ENCODE assay signal across 10 mouse cellular contexts in genomic region chr3:88476403-88476802, GRCm38 (mm10). TPM values are rescaled to one million over a fixed set of nuclear protein-coding genes. Genes with fewer than 3 reads are reported as not detected.
A peak's percentile ranks its signal among the peaks of the same experiment; 100 is the strongest.
DNase-seq lines count a peak whose midpoint lies in the region; ATAC-seq and TF ChIP-seq lines count a peak whose summit lies in the region.
"Had no signal": no experiment of that assay in that cellular context is flagged by ENCODE, and none has a peak within 500 bp of the region (broad histone marks: within the 10 kb centered on the region; RNA-seq: fewer than 3 reads in every experiment).

No protein-coding gene starts in this region.

- in situ Hi-C loops in ES-E14 (cut with MboI; ENCODE audit: low sequenced_read_pairs in 2 of 2, unreplicated experiment in 2 of 2) = loop anchor here in 1 of 2 experiments (10.0 kb wide), 1 partner anchor 72 kb away; no protein-coding TSS in a partner anchor

- no peak overlapping the region for H3K4me2 ChIP-seq in lung, postnatal 0 days (replicated peaks; ENCODE audit: low read depth, low read length)
- H3K4me2 ChIP-seq: embryonic facial prominence, embryonic 15.5 days; lung, embryonic 15.5 days had no signal

- no peaks in the 10 kb centered on the region for H3K27me3 ChIP-seq in lung, postnatal 0 days (replicated peaks; ENCODE audit: insufficient read depth, low read length)
- H3K27me3 ChIP-seq: embryonic facial prominence, embryonic 15.5 days; lung, embryonic 15.5 days had no signal

- peak; percentile 61 for DNase-seq in lung, postnatal 0 days (ENCODE audit: low spot score)
- DNase-seq in lung, postnatal 10 days = no peak
- peak; percentile 82 for DNase-seq in ES-E14 (ENCODE audit: low read depth, low spot score)
- DNase-seq in adrenal gland, adult 8-10 months = no peak
- DNase-seq in Muller cell, postnatal 12 days (ENCODE audit: inconsistent ontology term) = no peak

- no peak overlapping the region for H3K4me3 ChIP-seq in lung, postnatal 0 days (ENCODE audit: low read depth, low read length)
- no peak overlapping the region for H3K4me3 ChIP-seq in ES-E14 (ENCODE audit: insufficient read depth in 1 of 2, low read depth in 1 of 2, low read length in 2 of 2, poor library complexity in 1 of 2, severe bottlenecking in 1 of 2)
- H3K4me3 ChIP-seq: embryonic facial prominence, embryonic 15.5 days; lung, embryonic 15.5 days had no signal

- no peak overlapping the region for H3K9ac ChIP-seq in lung, postnatal 0 days (replicated peaks; ENCODE audit: low read depth)
- no peak overlapping the region for H3K9ac ChIP-seq in ES-E14 (ENCODE audit: insufficient read depth, low read depth, low read length, poor library complexity, severe bottlenecking)
- H3K9ac ChIP-seq: embryonic facial prominence, embryonic 15.5 days; lung, embryonic 15.5 days had no signal

- no peak for TF ChIP-seq EP300 in lung, postnatal 0 days (IDR thresholded peaks at IDR 0.05)

- 60% methylated on average over 6 of the region's 6 CpGs for WGBS in lung, postnatal 0 days

- no peak for ATAC-seq in lung, postnatal 0 days
- 0 out of 2 replicates have a peak, but pooled peaks have one; percentile 20 for ATAC-seq in erythroblast, adult 5-6 weeks (replicated peaks; ENCODE audit: low FRiP score, poor library complexity, severe bottlenecking)
- ATAC-seq in neutrophil, adult 5-6 weeks (ENCODE audit: extremely low read depth, insufficient number of reproducible peaks, low FRiP score, poor library complexity, severe bottlenecking) = peak; percentile 22; the same call in 1 of the 2 replicates
- ATAC-seq: hindbrain, embryonic 16.5 days had no signal

- no peak overlapping the region for H3K27ac ChIP-seq in lung, postnatal 0 days (ENCODE audit: low read length)
- no peak overlapping the region for H3K27ac ChIP-seq in ES-E14 (ENCODE audit: insufficient read depth, low read depth, low read length, poor library complexity, severe bottlenecking)
- H3K27ac ChIP-seq: embryonic facial prominence, embryonic 15.5 days; lung, embryonic 15.5 days had no signal

- H3K36me3 ChIP-seq in lung, postnatal 0 days (ENCODE audit: insufficient read depth, low read length) = no peaks in the 10 kb centered on the region
- H3K36me3 ChIP-seq in ES-E14 (ENCODE audit: control insufficient read depth, insufficient read depth, low read length, poor library complexity, severe bottlenecking) = no peaks in the 10 kb centered on the region
- H3K36me3 ChIP-seq: lung, embryonic 15.5 days had no signal

- peak; percentile 30; the same call in 1 of the 2 replicates for TF ChIP-seq CTCF in lung, postnatal 0 days (IDR thresholded peaks at IDR 0.05)

- no peaks in the 10 kb centered on the region for H3K4me1 ChIP-seq in lung, postnatal 0 days (ENCODE audit: insufficient read depth, low read depth, low read length)
- H3K4me1 ChIP-seq in ES-E14 (ENCODE audit: control insufficient read depth in 2 of 2, insufficient read depth in 2 of 2, low read length in 2 of 2, poor library complexity in 1 of 2) = peaks cover 0 to 2% of the 10 kb centered on the region in 2 experiments; a peak in 1 of 4 replicates
- H3K4me1 ChIP-seq: lung, embryonic 15.5 days had no signal

- no peaks in the 10 kb centered on the region for H3K9me3 ChIP-seq in lung, postnatal 0 days (ENCODE audit: low read length)
- H3K9me3 ChIP-seq in ES-E14 (ENCODE audit: control insufficient read depth, insufficient read depth, low read depth, low read length) = no peaks in the 10 kb centered on the region
- H3K9me3 ChIP-seq: embryonic facial prominence, embryonic 15.5 days; lung, embryonic 15.5 days had no signal

TF ChIP-seq in ES-E14, 5 proteins besides CTCF, POLR2A, EP300 and RAD21:
- no peak for TF ChIP-seq HCFC1 (IDR thresholded peaks at IDR 0.05; ENCODE audit: borderline replicate concordance, insufficient read depth, low read length)
- no peak for TF ChIP-seq ZC3H11A (IDR thresholded peaks at IDR 0.05; ENCODE audit: borderline replicate concordance, low read depth, low read length)
- TF ChIP-seq CHD2 (IDR thresholded peaks at IDR 0.05; ENCODE audit: low read depth, low read length) = no peak
- TF ChIP-seq ZNF384 (IDR thresholded peaks at IDR 0.05; ENCODE audit: low read depth, low read length) = no peak
- TF ChIP-seq MAFK (IDR thresholded peaks at IDR 0.05; ENCODE audit: insufficient read depth, low read depth, low read length) = no peak
TF ChIP-seq in ES-E14: peak in this region for 0.

RNA-seq across cellular contexts. Expression of gene Sema4a, which starts 15.4 kb away (rescaled TPM):
- polyA plus RNA-seq in lung, postnatal 0 days (2015; fragmentation: Nextera tagmentation; extraction: Ambion mirVana) = 9.0 and 9.2 TPM in 2 replicates
- total RNA-seq in ES-E14 (2012; rRNA removed) = 8.8 and 10.1 TPM in 2 replicates
- 29.7 and 57.3 TPM in 2 replicates for total RNA-seq in erythroblast, adult 5-6 weeks (2015; ENCODE audit: low replicate concordance)
- total RNA-seq in erythroblast, adult 5-6 weeks (2017; ENCODE audit: low replicate concordance) = 9.8 and 20.7 TPM in 2 replicates
- total RNA-seq in neutrophil, adult 5-6 weeks (2017) = 161 and 176 TPM in 2 replicates
- 10 to 100 TPM; 12.2 to 14.0 (median 12.5) TPM for total RNA-seq in adrenal gland, adult 8-10 months (2022)

RNA-seq across cellular contexts. Expression of gene Lmna, which starts 33.4 kb away (rescaled TPM):
- polyA plus RNA-seq in lung, postnatal 0 days (2015; fragmentation: Nextera tagmentation; extraction: Ambion mirVana) = 185 and 216 TPM in 2 replicates
- 80.1 and 121 TPM in 2 replicates for total RNA-seq in ES-E14 (2012; rRNA removed)
- total RNA-seq in erythroblast, adult 5-6 weeks (2015; ENCODE audit: low replicate concordance) = 6.9 and 9.0 TPM in 2 replicates
- 45.6 and 52.7 TPM in 2 replicates for total RNA-seq in erythroblast, adult 5-6 weeks (2017; ENCODE audit: low replicate concordance)
- 8.1 and 9.4 TPM in 2 replicates for total RNA-seq in neutrophil, adult 5-6 weeks (2017)
- total RNA-seq in adrenal gland, adult 8-10 months (2022) = 100 to 1,000 TPM in 3 of 4 experiments, 10 to 100 TPM in 1; 88.2 to 134 (median 124) TPM

RNA-seq across cellular contexts. Expression of gene Slc25a44, which starts 51.5 kb away (rescaled TPM):
- polyA plus RNA-seq in lung, postnatal 0 days (2015; fragmentation: Nextera tagmentation; extraction: Ambion mirVana) = 9.3 and 11.3 TPM in 2 replicates
- total RNA-seq in ES-E14 (2012; rRNA removed) = 13.6 and 17.1 TPM in 2 replicates
- total RNA-seq in erythroblast, adult 5-6 weeks (2015; ENCODE audit: low replicate concordance) = 7.9 and 11.5 TPM in 2 replicates
- 13.7 and 20.2 TPM in 2 replicates for total RNA-seq in erythroblast, adult 5-6 weeks (2017; ENCODE audit: low replicate concordance)
- total RNA-seq in neutrophil, adult 5-6 weeks (2017) = 20.9 and 26.2 TPM in 2 replicates
- 10 to 100 TPM; 44.3 to 50.8 (median 47.0) TPM for total RNA-seq in adrenal gland, adult 8-10 months (2022)

RNA-seq across cellular contexts. Expression of gene Mex3a, which starts 55.8 kb away (rescaled TPM):
- polyA plus RNA-seq in lung, postnatal 0 days (2015; fragmentation: Nextera tagmentation; extraction: Ambion mirVana) = 2.6 and 3.4 TPM in 2 replicates
- 24.9 and 29.8 TPM in 2 replicates for total RNA-seq in ES-E14 (2012; rRNA removed)
- total RNA-seq in erythroblast, adult 5-6 weeks (2015; ENCODE audit: low replicate concordance) = 0.19 and 1.5 TPM in 2 replicates
- 0.34 TPM in 1 of 2 replicates, not detected in the other for total RNA-seq in erythroblast, adult 5-6 weeks (2017; ENCODE audit: low replicate concordance)
- 0.47 and 0.49 TPM in 2 replicates for total RNA-seq in neutrophil, adult 5-6 weeks (2017)
- total RNA-seq in adrenal gland, adult 8-10 months (2022) = 1 to 10 TPM; 2.8 to 4.3 (median 3.9) TPM

Comparison
In these comparisons a context has a peak if more than half of its experiments do, and no peak if none do; other contexts are left out.
1. DNase-seq: peak in lung, postnatal 0 days (single experiment) and ES-E14 (single experiment); none in lung, postnatal 10 days (single experiment), adrenal gland, adult 8-10 months (single experiment) and Muller cell, postnatal 12 days (single experiment).